Mouse (Mus musculus) mouse trophoblast stem cell (cell line): ENCODE data around the gene Tyrobp.

ENCODE experiments used
- in situ Hi-C, 2 experiments: fragments of 300-500 bp; cut with MseI, MboI; formaldehyde crosslinking; loops; 2 replicates in 1 of 2; 3 replicates in 1 of 2; pipeline ENCODE4 v1.15.1; 2025

Gene Tyrobp

DNA sequence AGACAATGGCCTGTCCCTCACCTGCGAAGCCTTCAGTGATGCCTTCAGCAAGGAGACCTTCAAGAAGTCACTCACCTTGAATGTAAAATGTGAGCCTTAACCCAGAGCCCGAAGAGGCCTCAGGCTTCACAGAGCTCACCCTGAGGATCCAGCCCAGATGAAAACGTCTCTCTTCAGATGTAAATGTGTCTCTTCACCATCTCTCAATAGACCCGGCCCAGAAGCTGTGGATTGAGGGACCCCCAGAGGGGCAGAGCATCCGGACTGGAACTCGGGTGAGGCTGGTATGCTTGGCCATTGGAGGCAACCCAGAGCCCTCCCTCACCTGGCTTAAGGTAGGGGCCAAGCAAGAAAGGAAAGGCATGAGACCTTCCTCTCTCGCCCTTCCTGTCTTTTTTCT lies 50.0 kb downstream of the Tyrobp start:
- in situ Hi-C loops = no loop called here

DNA sequence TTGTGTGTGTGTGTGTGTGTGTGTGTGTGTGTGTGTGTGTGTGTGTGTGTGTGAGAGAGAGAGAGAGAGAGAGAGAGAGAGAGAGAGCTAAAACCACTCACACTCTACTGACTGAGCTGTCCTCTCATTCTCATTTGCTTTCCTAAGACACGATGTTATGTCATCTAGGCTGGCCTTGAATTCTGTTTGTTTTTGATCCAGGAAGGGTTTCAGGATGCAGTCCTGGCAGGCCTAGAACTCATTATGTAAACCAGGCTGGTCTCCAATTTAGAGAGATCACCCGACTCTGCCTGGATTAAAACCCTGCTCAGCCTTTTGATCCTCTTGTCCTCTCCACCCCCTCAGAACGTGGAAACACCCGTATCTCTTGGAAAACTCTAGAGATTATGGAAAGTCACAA lies 50.4 kb downstream of the Tyrobp start:
- in situ Hi-C loops = no loop called here

DNA sequence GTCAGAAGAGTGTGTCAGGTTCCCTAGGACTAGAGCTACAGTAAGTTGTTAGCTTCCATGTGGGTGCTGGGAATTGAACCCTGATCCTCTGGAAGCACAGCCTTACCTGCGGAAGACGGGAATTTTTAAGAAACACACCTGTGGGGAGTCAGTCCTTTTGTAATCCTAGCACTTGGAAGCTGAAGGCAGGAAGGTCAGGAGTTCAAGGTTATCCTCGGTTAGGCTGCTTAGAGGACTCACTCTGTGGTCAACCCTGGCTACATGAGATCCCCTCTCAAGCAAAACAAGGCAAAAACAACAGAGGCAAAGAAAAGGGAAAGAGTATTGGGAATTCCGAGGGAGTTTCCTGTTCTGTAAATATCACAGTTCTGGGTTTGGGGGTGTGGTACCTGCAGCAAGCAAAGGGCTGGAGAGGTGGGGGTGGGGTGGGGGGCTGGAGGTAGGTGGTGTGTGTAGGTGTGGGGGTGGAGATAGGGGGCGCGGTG lies 51.3 kb downstream of the Tyrobp start:
- in situ Hi-C loops = no loop called here
